7 mouse cellular contexts compared by ENCODE assay signal in the genomic region with DNA sequence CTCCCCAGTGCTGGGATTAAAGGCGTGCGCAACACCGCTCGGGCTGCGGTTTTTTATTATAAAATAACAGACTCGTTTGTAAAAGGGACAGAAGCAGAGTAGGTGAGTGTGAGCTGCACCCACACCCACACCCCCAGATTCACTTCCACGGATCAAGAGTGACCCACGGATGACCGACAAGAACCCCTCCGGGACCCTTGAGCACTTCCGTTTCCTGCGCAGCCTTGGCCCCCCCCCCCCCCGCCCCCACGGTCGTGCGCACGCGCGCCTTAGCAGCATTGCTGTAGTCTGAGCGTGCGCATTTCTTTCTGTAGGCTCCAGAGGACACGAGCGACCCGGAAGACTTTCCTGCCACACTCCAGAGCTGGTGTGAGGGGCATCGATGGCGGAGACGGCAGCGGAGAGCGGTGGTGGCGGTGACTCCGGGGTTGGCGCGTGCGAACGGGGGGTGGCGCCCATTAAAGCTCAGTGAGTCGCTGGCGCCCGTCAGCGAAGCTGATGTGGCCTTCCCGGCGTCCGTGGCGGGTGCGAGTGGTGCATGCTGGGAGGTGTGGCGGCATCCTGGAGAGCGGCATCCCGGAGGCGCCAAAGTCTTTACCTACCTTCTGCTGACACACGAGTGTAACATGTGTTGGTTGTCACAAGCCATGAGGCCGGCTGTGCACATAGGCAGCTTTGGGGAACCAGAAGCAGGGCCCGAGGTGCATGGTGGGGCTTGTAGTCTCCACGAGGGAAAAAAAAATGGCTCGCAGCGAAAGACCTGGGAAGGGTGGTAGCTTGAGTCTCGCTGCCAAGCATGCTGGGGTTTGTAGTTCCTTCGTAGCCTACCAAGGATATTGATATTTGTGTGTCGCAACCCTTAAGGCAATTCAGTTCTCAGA. TPM values are rescaled to one million over a fixed set of nuclear protein-coding genes. Genes with fewer than 3 reads are reported as not detected.
A peak's percentile ranks its signal among the peaks of the same experiment; 100 is the strongest.
DNase-seq lines count a peak whose midpoint lies in the region; ATAC-seq lines count a peak whose summit lies in the region.

A gene (plus strand): TSS at position 284 of the 881 bp plus-strand sequence.

- ATAC-seq in embryonic facial prominence, embryonic 13.5 days (ENCODE audit: insufficient number of reproducible peaks, insufficient read depth, low FRiP score, low TSS enrichment, low read depth), result peak; percentile 74
- ATAC-seq in limb, embryonic 13.5 days (ENCODE audit: low FRiP score, low read depth), result peak; percentile 81
- ATAC-seq in midbrain, embryonic 16.5 days, result peak; percentile 86

- peaks cover 33% of the 10 kb centered on the region for H3K36me3 ChIP-seq in embryonic facial prominence, embryonic 13.5 days
- peaks cover 34% of the 10 kb centered on the region for H3K36me3 ChIP-seq in limb, embryonic 13.5 days
- H3K36me3 ChIP-seq in midbrain, embryonic 16.5 days (ENCODE audit: control insufficient read depth, insufficient read depth, low read length), result peaks cover 9% of the 10 kb centered on the region; the same call in 1 of the 2 replicates

- WGBS in embryonic facial prominence, embryonic 13.5 days, result 3% methylated on average over 54 of the region's 58 CpGs
- 2% methylated on average over 57 of the region's 58 CpGs for WGBS in limb, embryonic 13.5 days
- WGBS in midbrain, embryonic 16.5 days, result 1% methylated on average over 58 of the region's 58 CpGs

- peak within 1 kb of the TSS; percentile 73 for H3K4me3 ChIP-seq in embryonic facial prominence, embryonic 13.5 days
- peak within 1 kb of the TSS; percentile 71 for H3K4me3 ChIP-seq in limb, embryonic 13.5 days
- H3K4me3 ChIP-seq in midbrain, embryonic 16.5 days (ENCODE audit: low read depth, low read length), result peak within 1 kb of the TSS; percentile 68

- H3K27me3 ChIP-seq in embryonic facial prominence, embryonic 13.5 days, result peaks cover 11% of the 10 kb centered on the region; the same call in 1 of the 2 replicates
- H3K27me3 ChIP-seq in limb, embryonic 13.5 days, result no peaks in the 10 kb centered on the region
- H3K27me3 ChIP-seq in midbrain, embryonic 16.5 days (ENCODE audit: control insufficient read depth, insufficient read depth, low read depth, low read length), result no peaks in the 10 kb centered on the region

- H3K27ac ChIP-seq in embryonic facial prominence, embryonic 13.5 days, result peak within 1 kb of the TSS; percentile 92
- H3K27ac ChIP-seq in limb, embryonic 13.5 days, result peak within 1 kb of the TSS; percentile 94
- H3K27ac ChIP-seq in midbrain, embryonic 16.5 days (ENCODE audit: low read length), result peak within 1 kb of the TSS; percentile 94

- DNase-seq in adrenal gland, postnatal 36 days, result peak; percentile 85 to 87
- DNase-seq in heart, adult 18-20 months, result peak; percentile 94 to 95
- DNase-seq in kidney, adult 8-10 months, result peak; percentile 88 to 91
- peak; percentile 89 to 97 for DNase-seq in spleen, postnatal 10 days (ENCODE audit: low spot score in 2 of 2)

- no peaks in the 10 kb centered on the region for H3K9me3 ChIP-seq in embryonic facial prominence, embryonic 13.5 days
- H3K9me3 ChIP-seq in limb, embryonic 13.5 days, result no peaks in the 10 kb centered on the region
- H3K9me3 ChIP-seq in midbrain, embryonic 16.5 days (replicated peaks; ENCODE audit: control insufficient read depth, low read length, poor library complexity, severe bottlenecking), result no peaks in the 10 kb centered on the region

- H3K4me2 ChIP-seq in embryonic facial prominence, embryonic 13.5 days, result peak within 1 kb of the TSS; percentile 82
- H3K4me2 ChIP-seq in limb, embryonic 13.5 days (replicated peaks), result peak within 1 kb of the TSS; percentile 81
- H3K4me2 ChIP-seq in midbrain, embryonic 16.5 days (ENCODE audit: low read length), result peak within 1 kb of the TSS; percentile 80

- H3K4me1 ChIP-seq in embryonic facial prominence, embryonic 13.5 days, result peaks cover 21% of the 10 kb centered on the region
- H3K4me1 ChIP-seq in limb, embryonic 13.5 days, result peaks cover 26% of the 10 kb centered on the region
- H3K4me1 ChIP-seq in midbrain, embryonic 16.5 days (ENCODE audit: control insufficient read depth, insufficient read depth, low read length), result peaks cover 21% of the 10 kb centered on the region

- H3K9ac ChIP-seq in embryonic facial prominence, embryonic 13.5 days, result peak within 1 kb of the TSS; percentile 86
- H3K9ac ChIP-seq in limb, embryonic 13.5 days, result peak within 1 kb of the TSS; percentile 76
- H3K9ac ChIP-seq in midbrain, embryonic 16.5 days (ENCODE audit: low read depth, low read length), result peak within 1 kb of the TSS; percentile 76

RNA-seq across cellular contexts. Expression of the gene that starts here (rescaled TPM):
- total RNA-seq in adrenal gland, postnatal 36 days (2021), result 10 to 100 TPM; 31.5 to 32.5 TPM
- polyA plus RNA-seq in embryonic facial prominence, embryonic 13.5 days (2015; fragmentation: Nextera tagmentation; extraction: Ambion mirVana), result 40.5 and 46.5 TPM in 2 replicates
- 10 to 100 TPM; 15.3 to 16.1 TPM for total RNA-seq in heart, adult 18-20 months (2021)
- polyA plus RNA-seq in limb, embryonic 13.5 days (2015; fragmentation: Nextera tagmentation; extraction: Ambion mirVana), result 47.7 and 50.5 TPM in 2 replicates
- 96.8 and 106 TPM in 2 replicates for polyA plus RNA-seq in midbrain, embryonic 16.5 days (2015; fragmentation: Nextera tagmentation; extraction: Ambion mirVana)

Comparison
In these comparisons a context has a peak if more than half of its experiments do, and no peak if none do; other contexts are left out.
1. Peak in every context shown above with its lines: DNase-seq, ATAC-seq, H3K4me3 ChIP-seq and H3K27ac ChIP-seq.